Mouse (Mus musculus) urinary bladder, adult 18-20 months (tissue): ENCODE measurements at regions not wholly inside any gene's neighbourhood (a gene's known extent, or its start where the extent isn't known, plus 50 kb on each side); places are given as distances from the start of the nearest gene placed in this dataset.

Experiments
- DNase-seq, 2 experiments: peaks; one replicate each; pipeline ENCODE4 v3.0.0; 2022; ENCODE audit warnings: low spot score in 2 of 2, mixed read lengths in 2 of 2

DNA sequence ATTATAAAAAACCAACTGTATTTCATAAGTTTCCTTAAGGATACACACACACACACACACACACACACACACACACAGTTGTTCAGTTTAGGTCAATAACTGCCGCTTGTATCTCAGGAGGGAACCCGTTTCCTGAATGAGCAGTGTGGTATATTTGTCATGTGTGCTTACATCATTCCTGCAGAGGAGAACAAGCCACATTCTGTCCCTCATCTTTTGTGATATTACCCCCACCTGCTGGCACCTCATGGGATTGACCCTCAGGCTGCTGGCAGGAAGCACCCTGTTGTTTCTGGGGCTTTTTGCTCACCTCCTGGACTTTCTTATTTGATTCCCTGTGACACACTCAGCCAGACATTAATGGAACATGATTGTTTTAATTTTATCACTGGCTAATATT, 66.4 kb upstream of the Htr1a start:
- DNase-seq: peak; percentile 33 to 65

DNA sequence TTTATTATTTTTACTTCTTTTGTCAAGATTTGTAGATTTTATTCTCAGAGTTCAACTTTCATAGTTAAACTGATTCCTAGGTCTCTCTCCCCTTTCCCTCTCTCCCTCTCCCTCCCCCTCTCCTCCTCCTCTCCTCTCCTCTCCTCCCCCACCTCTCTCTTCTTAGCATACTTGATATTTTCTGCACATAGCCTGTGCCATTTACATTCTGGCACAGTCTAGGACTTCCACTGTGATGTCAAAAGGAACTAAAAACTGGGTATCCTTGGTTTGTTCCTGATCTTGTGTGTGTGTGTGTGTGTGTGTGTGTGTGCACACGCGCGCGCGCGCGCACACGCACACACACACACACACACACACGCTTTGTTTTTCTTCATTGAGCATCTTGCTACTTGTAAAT, 64.9 kb upstream of the Htr1a start:
- DNase-seq: no peak

DNA sequence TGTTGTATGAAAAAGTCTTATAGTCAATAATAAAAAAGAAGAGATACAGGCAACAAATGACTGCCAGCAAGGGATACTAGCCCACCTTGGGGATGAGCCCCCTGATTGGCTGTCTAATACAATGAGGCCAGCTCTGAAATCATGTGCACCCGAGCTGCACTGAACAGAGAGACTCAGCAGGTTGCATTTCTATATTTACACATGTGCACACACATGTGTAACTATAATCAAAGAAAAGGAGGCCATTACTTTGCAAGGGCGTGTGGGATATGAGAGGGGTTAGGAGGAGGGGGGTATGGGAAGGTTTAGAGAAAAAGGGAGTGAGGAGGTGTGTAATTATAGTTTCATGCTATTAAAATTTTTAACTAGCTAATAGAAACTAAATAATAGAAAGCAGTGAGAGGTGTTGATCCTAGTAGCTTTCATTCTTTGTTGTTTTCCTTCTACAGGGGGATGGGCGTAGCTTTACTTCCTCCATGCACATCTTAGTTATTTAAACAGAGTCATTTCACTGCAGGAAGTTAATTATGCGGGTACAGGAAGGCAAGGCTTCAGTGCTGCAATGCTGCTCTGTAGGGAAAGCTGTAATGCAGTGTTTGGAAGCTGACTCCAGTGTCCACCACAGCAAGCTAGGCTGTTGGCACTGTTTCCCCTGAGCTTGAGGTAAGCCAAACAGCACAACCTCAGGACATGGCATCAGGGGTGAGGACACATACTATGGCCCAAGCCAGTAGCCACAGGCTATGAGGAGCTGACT, 56.2 kb upstream of the Htr1a start:
- DNase-seq: no peak
